In genomic region chr5:20678573-20678972, GRCm38 (mm10) we compare ENCODE assay signal across 24 mouse cellular contexts.
DNase-seq lines count a peak whose midpoint lies in the region.
"Had no signal": no experiment of that assay in that cellular context is flagged by ENCODE, and none has a peak within 500 bp of the region (broad histone marks: within the 10 kb centered on the region; RNA-seq: fewer than 3 reads in every experiment).

No protein-coding gene starts in this region.

- 61% methylated on average over 3 of the region's 3 CpGs for WGBS in heart, embryonic 10.5 days

- H3K27me3 ChIP-seq in heart, embryonic 10.5 days (ENCODE audit: insufficient read depth, poor library complexity, severe bottlenecking), result no peaks in the 10 kb centered on the region
- H3K27me3 ChIP-seq: CH12.LX; embryonic facial prominence, embryonic 13.5 days; embryonic facial prominence, embryonic 15.5 days; forebrain, embryonic 12.5 days had no signal

- H3K4me3 ChIP-seq in heart, embryonic 10.5 days, result no peak overlapping the region
- H3K4me3 ChIP-seq: embryonic facial prominence, embryonic 13.5 days; embryonic facial prominence, embryonic 15.5 days; erythroblast, embryonic 14.5 days; forebrain, embryonic 10.5 days; forebrain, embryonic 12.5 days had no signal

- peak; percentile 26 for DNase-seq in embryo, embryonic 10.5 days (ENCODE audit: low spot score)
- no peak for DNase-seq in embryo, embryonic 10 days (ENCODE audit: low spot score)
- peak; percentile 11 for DNase-seq in heart, embryonic 10.5 days (ENCODE audit: low spot score)
- no peak for DNase-seq in heart, postnatal 4 days
- DNase-seq in ES-CJ7 (ENCODE audit: low read depth, low spot score) (peak; percentile 63), ZHBTc4 (ENCODE audit: low read depth, low spot score) (peak; percentile 51)
- DNase-seq in frontal cortex, postnatal 36 days (ENCODE audit: low spot score in 2 of 2), result no peak
- DNase-seq: adrenal gland, adult 2 months; adrenal gland, postnatal 10 days; adrenal gland, postnatal 25 days; B cell, adult 2 months; cerebellum, adult 11 months; cerebellum, adult 18-20 months; cerebellum, adult 8-10 months; cerebellum, adult 9-11 months; cerebellum, postnatal 14 days; cerebellum, postnatal 36 days; embryo, embryonic 11 days had no signal

- no peaks in the 10 kb centered on the region for H3K9me3 ChIP-seq in heart, embryonic 10.5 days
- H3K9me3 ChIP-seq: embryonic facial prominence, embryonic 13.5 days; embryonic facial prominence, embryonic 15.5 days; forebrain, embryonic 10.5 days; forebrain, embryonic 12.5 days had no signal

- H3K4me1 ChIP-seq in heart, embryonic 10.5 days, result no peaks in the 10 kb centered on the region

- no peak overlapping the region for H3K27ac ChIP-seq in heart, embryonic 10.5 days
- H3K27ac ChIP-seq: embryonic facial prominence, embryonic 13.5 days; embryonic facial prominence, embryonic 15.5 days; forebrain, embryonic 10.5 days; forebrain, embryonic 12.5 days had no signal

- H3K36me3 ChIP-seq in heart, embryonic 10.5 days, result no peaks in the 10 kb centered on the region
- H3K36me3 ChIP-seq: embryonic facial prominence, embryonic 13.5 days; embryonic facial prominence, embryonic 15.5 days; forebrain, embryonic 10.5 days; forebrain, embryonic 12.5 days had no signal

Comparison
In these comparisons a context has a peak if more than half of its experiments do, and no peak if none do; other contexts are left out.
1. DNase-seq: peak in embryo, embryonic 10.5 days (single experiment), heart, embryonic 10.5 days (single experiment), ES-CJ7 (single experiment) and ZHBTc4 (single experiment); none in embryo, embryonic 10 days (single experiment), heart, postnatal 4 days (single experiment) and frontal cortex, postnatal 36 days (0 of 2).